Mouse (Mus musculus) central nervous system, embryonic 14 days (tissue): Measurements from ENCODE around the gene Mpzl3. TPM values are rescaled to one million over a fixed set of nuclear protein-coding genes. Genes with fewer than 3 reads are reported as not detected.

Experiments used
- polyA plus RNA-seq: library from polyadenylated mRNA; depleted of rRNA; stranded (reverse); fragments of >200 nt; gene quantifications from 2 replicates; pipeline ENCODE4 v1.2.3, GENCODE M21; 2012; rRNA removed

The Mpzl3 gene
- polyA plus RNA-seq: 1.0 and 1.3 TPM in 2 replicates

DNA sequence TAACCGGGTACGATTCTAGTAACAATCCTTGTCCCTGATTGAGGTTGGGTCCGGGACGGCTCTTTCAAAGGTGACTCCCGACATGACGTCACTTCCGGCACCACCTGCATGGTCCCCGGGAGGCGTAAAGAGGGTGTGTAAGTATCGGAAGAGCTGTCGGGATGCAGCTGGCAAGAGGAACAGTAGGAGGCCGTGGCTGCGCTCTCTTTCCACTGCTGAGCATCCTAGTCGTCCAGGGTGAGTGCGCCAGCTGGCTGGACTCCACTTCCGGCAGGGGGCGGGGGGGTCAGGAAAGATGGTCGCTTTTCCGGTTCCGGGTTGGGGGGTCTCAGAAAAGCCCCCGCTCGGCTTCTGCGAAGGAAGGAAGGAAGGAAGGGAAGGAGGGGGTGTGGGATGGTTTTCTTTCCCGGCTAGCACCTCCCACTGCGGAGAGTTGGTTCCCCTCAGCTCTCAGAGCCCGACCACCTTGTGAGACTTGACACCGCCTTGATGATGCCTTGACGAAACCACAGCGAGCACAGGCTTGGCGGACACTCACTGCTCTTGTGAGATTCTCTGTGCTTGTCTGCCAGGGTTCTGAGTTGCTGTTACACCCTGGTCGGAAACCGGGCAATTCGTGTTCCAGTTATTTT is at the start of gene Mpzl3:
Gene Mpzl3, plus strand, starts transcription at position 105 of the 632 bp plus-strand sequence.

DNA sequence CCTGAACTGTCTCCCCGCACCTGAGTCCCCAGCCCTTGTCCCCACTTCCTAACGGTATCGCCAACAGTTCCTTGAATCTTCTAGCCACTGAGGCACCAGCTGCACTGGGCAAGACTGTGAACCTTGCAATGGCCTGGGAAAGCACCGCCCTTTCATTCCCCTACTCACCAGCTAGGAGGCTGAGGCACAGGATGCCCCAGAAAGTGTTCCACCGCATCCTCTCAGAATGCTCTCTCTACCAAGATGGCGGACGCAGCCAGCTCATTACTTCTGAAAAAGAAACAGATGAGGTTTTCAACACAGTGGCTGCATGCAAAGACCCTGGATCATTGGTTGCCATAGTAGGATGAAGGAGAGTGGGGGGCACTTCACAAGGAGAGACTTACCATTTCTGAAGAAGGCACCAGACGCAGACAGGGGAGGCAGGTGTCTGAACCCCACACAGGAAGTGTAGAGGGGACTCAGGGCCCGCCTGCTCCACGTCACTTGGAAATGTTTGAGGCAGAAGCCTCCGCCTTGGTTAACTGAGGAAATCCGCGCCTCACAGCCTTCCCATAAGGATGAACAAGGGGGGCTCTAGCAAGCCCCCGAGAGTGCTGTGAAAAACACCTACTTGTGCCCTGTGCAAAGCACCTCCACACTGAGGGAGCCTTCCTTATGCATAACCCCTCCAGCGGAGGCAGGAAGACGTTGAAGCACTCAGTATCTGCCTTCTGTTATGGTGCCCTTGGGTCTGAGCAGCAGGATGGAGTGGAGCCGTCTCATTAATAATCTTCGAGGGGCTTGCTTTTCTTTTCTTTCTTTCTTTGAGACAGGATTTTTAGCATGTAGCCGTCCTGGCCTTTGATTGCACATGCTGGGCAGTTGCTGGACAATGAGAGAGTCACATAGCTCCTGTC is 45.6 kb upstream of the Mpzl3 start, which contains the start of gene Cd3e:
Gene Cd3e, minus strand, starts transcription at position 448 of the 899 bp plus-strand sequence.

GRCm38 (mm10) chr9:45039499-45039898 is 15.5 kb upstream of the Mpzl3 start, which contains the start of gene Mpzl2:
Gene Mpzl2, plus strand, starts transcription at chr9:45039799.

DNA sequence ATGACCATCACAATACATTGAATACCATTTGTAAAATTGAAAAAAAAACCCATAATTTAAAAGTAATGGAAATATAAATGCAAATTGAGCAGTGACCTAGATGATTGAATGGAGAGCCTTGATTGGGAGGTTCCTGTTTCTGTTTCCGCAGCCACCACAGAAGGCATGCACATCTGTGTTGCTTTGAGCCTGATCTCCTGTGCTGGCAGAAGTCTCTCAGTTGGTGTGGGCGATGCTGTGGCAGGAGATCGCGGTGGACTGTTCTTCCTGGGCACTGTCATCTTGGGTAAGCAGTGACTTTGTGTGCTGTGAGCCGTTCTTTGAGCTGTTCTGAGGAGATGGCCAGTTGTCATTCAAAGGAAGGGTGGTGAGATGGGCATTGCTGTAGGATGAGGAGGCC is 24.0 kb downstream of the Mpzl3 start, which contains the start of gene Jaml:
Gene Jaml, plus strand, starts transcription at position 173 of the 400 bp plus-strand sequence.

GRCm38 (mm10) chr9:45117741-45118431 is 62.9 kb downstream of the Mpzl3 start, which contains the start of gene Scn2b:
Gene Scn2b, plus strand, starts transcription at chr9:45117782.

Other genes with a start within 250 kb of the Mpzl3 start
- gene Kmt2a, start 173.9 kb upstream of the Mpzl3 start, polyA plus RNA-seq: 27.3 and 27.4 TPM in 2 replicates
- gene Atp5l, start 134.4 kb upstream of the Mpzl3 start, polyA plus RNA-seq: 681 and 765 TPM in 2 replicates
- gene Ube4a, start 89.6 kb upstream of the Mpzl3 start, polyA plus RNA-seq: 27.6 and 29.7 TPM in 2 replicates
- not detected in 2 replicates for gene Cd3g, start 74.8 kb upstream of the Mpzl3 start, polyA plus RNA-seq
- gene Cd3d, start 73.4 kb upstream of the Mpzl3 start, polyA plus RNA-seq: not detected in 2 replicates
- not detected in 2 replicates for gene Cd3e, start 45.6 kb upstream of the Mpzl3 start, polyA plus RNA-seq
- gene Mpzl2, start 15.4 kb upstream of the Mpzl3 start, polyA plus RNA-seq: 0.91 and 4.2 TPM in 2 replicates
- 0.09 and 0.11 TPM in 2 replicates for gene Jaml, start 24.0 kb downstream of the Mpzl3 start, polyA plus RNA-seq
- 7.0 and 7.8 TPM in 2 replicates for gene Scn2b, start 62.6 kb downstream of the Mpzl3 start, polyA plus RNA-seq
- 0.17 and 0.30 TPM in 2 replicates for gene Scn4b, start 83.2 kb downstream of the Mpzl3 start, polyA plus RNA-seq
- 0.06 and 0.11 TPM in 2 replicates for gene BC049352, start 126.8 kb downstream of the Mpzl3 start, polyA plus RNA-seq
- 0.18 TPM in 1 of 2 replicates, not detected in the other for gene Tmprss4, start 148.9 kb downstream of the Mpzl3 start, polyA plus RNA-seq
- gene Il10ra, start 214.0 kb downstream of the Mpzl3 start, polyA plus RNA-seq: 0.90 and 1.1 TPM in 2 replicates